8 mouse cellular contexts compared by ENCODE assay signal in genomic region chr10:60209237-60209636, GRCm38 (mm10). TPM values are rescaled to one million over a fixed set of nuclear protein-coding genes. Genes with fewer than 3 reads are reported as not detected.
DNase-seq lines count a peak whose midpoint lies in the region; ATAC-seq and TF ChIP-seq lines count a peak whose summit lies in the region.

No protein-coding gene starts in this region.

- H3K4me1 ChIP-seq in forebrain, embryonic 13.5 days = peaks cover 68% of the 10 kb centered on the region
- H3K4me1 ChIP-seq in stomach, postnatal 0 days (replicated peaks; ENCODE audit: control insufficient read depth, insufficient read depth) = no peaks in the 10 kb centered on the region; the same call in 1 of the 2 replicates
- no peaks in the 10 kb centered on the region; the same call in 1 of the 2 replicates for H3K4me1 ChIP-seq in intestine, postnatal 0 days (replicated peaks; ENCODE audit: control insufficient read depth, insufficient read depth, low read length)

- peak; percentile 68 for ATAC-seq in forebrain, embryonic 13.5 days
- ATAC-seq in stomach, postnatal 0 days (ENCODE audit: low FRiP score, low TSS enrichment) = peak; percentile 68
- ATAC-seq in intestine, postnatal 0 days = no peak

- peak; percentile 47 for DNase-seq in kidney, postnatal 10 days
- DNase-seq in kidney, postnatal 25 days = no peak
- DNase-seq in adrenal gland, postnatal 10 days = peak; percentile 90
- DNase-seq in heart, postnatal 14 days = peak; percentile 71 to 76
- DNase-seq in left cerebral cortex, postnatal 14 days (ENCODE audit: low spot score in 2 of 2) = peak; percentile 72 to 76
- peak; percentile 68 for DNase-seq in stomach, postnatal 0 days (ENCODE audit: low spot score)

- 32% methylated on average over 5 of the region's 5 CpGs for WGBS in forebrain, embryonic 13.5 days
- WGBS in stomach, postnatal 0 days = 42% methylated on average over 5 of the region's 5 CpGs
- 67% methylated on average over 5 of the region's 5 CpGs for WGBS in intestine, postnatal 0 days

- no peak for TF ChIP-seq EP300 in stomach, postnatal 0 days (optimal IDR thresholded peaks at IDR 0.05)

- intact Hi-C loops in heart, postnatal 14 days (cut with DNase I) = no loop called here
- intact Hi-C loops in left cerebral cortex, postnatal 14 days (cut with DNase I) = no loop called here

- no peaks in the 10 kb centered on the region for H3K36me3 ChIP-seq in forebrain, embryonic 13.5 days (ENCODE audit: poor library complexity, severe bottlenecking)
- no peaks in the 10 kb centered on the region for H3K36me3 ChIP-seq in stomach, postnatal 0 days (ENCODE audit: control insufficient read depth, insufficient read depth, low read length)
- no peaks in the 10 kb centered on the region for H3K36me3 ChIP-seq in intestine, postnatal 0 days (ENCODE audit: control insufficient read depth, insufficient read depth)

- no peaks in the 10 kb centered on the region for H3K9me3 ChIP-seq in forebrain, embryonic 13.5 days (replicated peaks)
- H3K9me3 ChIP-seq in stomach, postnatal 0 days (ENCODE audit: control insufficient read depth, low read length) = no peaks in the 10 kb centered on the region
- no peaks in the 10 kb centered on the region for H3K9me3 ChIP-seq in intestine, postnatal 0 days (ENCODE audit: control insufficient read depth)

- peak overlapping the region; percentile 26; the same call in 1 of the 2 replicates for H3K9ac ChIP-seq in forebrain, embryonic 13.5 days
- H3K9ac ChIP-seq in stomach, postnatal 0 days (ENCODE audit: low read length) = no peak overlapping the region
- H3K9ac ChIP-seq in intestine, postnatal 0 days (ENCODE audit: low read depth, low read length) = no peak overlapping the region

- no peak overlapping the region for H3K4me3 ChIP-seq in forebrain, embryonic 13.5 days
- H3K4me3 ChIP-seq in stomach, postnatal 0 days (ENCODE audit: low read depth, low read length) = no peak overlapping the region
- no peak overlapping the region for H3K4me3 ChIP-seq in intestine, postnatal 0 days (ENCODE audit: low read depth, low read length)

- no peak overlapping the region for H3K4me2 ChIP-seq in forebrain, embryonic 13.5 days
- H3K4me2 ChIP-seq in stomach, postnatal 0 days (replicated peaks; ENCODE audit: low read depth) = no peak overlapping the region
- H3K4me2 ChIP-seq in intestine, postnatal 0 days (replicated peaks; ENCODE audit: low read depth) = no peak overlapping the region

- H3K27ac ChIP-seq in forebrain, embryonic 13.5 days = peak overlapping the region; percentile 59
- H3K27ac ChIP-seq in stomach, postnatal 0 days (replicated peaks) = peak overlapping the region; percentile 73
- H3K27ac ChIP-seq in intestine, postnatal 0 days (ENCODE audit: low read depth, low read length) = no peak overlapping the region

- no peaks in the 10 kb centered on the region for H3K27me3 ChIP-seq in forebrain, embryonic 13.5 days
- no peaks in the 10 kb centered on the region for H3K27me3 ChIP-seq in stomach, postnatal 0 days (ENCODE audit: control insufficient read depth, insufficient read depth, low read length)
- H3K27me3 ChIP-seq in intestine, postnatal 0 days (replicated peaks; ENCODE audit: control insufficient read depth, insufficient read depth, low read length) = no peaks in the 10 kb centered on the region

- no peak for TF ChIP-seq CTCF in stomach, postnatal 0 days (IDR thresholded peaks at IDR 0.05; ENCODE audit: low read depth)
- TF ChIP-seq CTCF in intestine, postnatal 0 days (IDR thresholded peaks at IDR 0.05; ENCODE audit: low read depth) = no peak

RNA-seq across cellular contexts. Expression of gene Chst3, which starts 9.8 kb away (rescaled TPM):
- total RNA-seq in adrenal gland, postnatal 10 days (2021) = 1 to 10 TPM; 2.8 to 3.0 TPM
- 2.1 TPM in 2 replicates for polyA plus RNA-seq in forebrain, embryonic 13.5 days (2015; fragmentation: Nextera tagmentation; extraction: Ambion mirVana)
- 1 to 10 TPM; 1.2 to 1.4 TPM for total RNA-seq in heart, postnatal 14 days (2021)
- 1 to 10 TPM; 2.2 to 2.6 TPM for total RNA-seq in left cerebral cortex, postnatal 14 days (2021)
- 1.1 and 1.4 TPM in 2 replicates for polyA plus RNA-seq in stomach, postnatal 0 days (2015; fragmentation: Nextera tagmentation; extraction: Ambion mirVana)
- 0.27 and 0.29 TPM in 2 replicates for polyA plus RNA-seq in intestine, postnatal 0 days (2015; fragmentation: Nextera tagmentation; extraction: Ambion mirVana)

Comparison
In these comparisons a context has a peak if more than half of its experiments do, and no peak if none do; other contexts are left out.
1. DNase-seq: peak in kidney, postnatal 10 days (single experiment), adrenal gland, postnatal 10 days (single experiment), heart, postnatal 14 days (2 of 2), left cerebral cortex, postnatal 14 days (2 of 2) and stomach, postnatal 0 days (single experiment); none in kidney, postnatal 25 days (0 of 2).